Mouse (Mus musculus) thymus, postnatal 10 days (tissue): ENCODE results near the gene Dcakd.

Experiments
- DNase-seq, 2 experiments: peaks; one replicate each; pipeline ENCODE4 v3.0.0; 2021; ENCODE audit warnings: low spot score in 2 of 2

The Dcakd gene

DNA sequence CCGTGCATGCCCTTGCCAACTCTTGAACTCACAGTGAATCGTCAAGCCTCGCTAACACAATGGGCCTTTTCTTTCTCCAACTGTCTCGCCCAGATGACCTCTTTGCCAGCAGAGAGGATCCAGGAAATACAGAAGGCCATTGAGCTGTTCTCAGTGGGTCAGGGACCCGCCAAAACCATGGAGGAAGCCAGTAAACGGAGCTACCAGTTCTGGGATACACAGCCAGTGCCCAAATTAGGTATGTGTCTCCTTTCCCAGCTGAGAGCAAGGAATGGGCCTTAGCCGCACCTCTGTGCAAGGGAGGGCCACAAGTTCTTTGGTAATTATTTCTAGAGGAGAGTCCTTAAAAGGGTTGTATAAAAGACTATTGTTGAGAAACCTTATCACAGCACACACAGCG is 18.2 kb upstream of the Dcakd start:
- no peak for DNase-seq

- no peak for DNase-seq
These were observed 15.8 kb upstream of the Dcakd start for GRCm38 (mm10) chr11:103043982-103044381.

- DNase-seq, result no peak
These were observed 14.7 kb upstream of the Dcakd start for GRCm38 (mm10) chr11:103042828-103043227.

- DNase-seq, result no peak
These were observed 9.9 kb upstream of the Dcakd start for GRCm38 (mm10) chr11:103038037-103038436.

DNA sequence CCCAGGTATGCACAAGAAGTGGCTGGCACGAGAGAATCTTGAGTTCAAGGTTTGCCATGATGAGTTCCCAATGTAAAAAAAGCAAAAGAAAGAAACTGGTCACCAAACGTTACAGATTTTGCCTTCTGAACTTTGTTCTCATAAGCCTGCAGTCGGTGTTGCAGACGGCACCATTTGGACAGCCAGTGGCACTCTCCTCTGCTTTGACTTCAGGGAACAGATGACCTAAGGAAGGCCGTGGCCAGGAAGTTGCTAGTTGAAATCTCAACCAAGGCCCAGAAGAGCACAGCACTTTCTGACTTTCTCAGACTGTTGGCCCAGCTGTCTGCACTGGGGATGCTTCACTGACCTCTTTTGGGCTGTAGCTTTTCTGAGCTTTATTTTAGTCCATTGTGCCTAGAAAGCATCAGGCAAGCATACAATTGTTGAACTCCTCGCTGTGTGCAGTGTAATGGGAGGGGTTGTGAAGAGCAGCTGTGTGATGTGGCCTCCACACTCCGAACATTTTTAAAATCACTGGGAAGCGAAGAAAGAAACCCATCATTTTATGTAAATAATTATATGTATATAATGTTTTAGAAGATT is 8.8 kb upstream of the Dcakd start:
- no peak for DNase-seq

DNA sequence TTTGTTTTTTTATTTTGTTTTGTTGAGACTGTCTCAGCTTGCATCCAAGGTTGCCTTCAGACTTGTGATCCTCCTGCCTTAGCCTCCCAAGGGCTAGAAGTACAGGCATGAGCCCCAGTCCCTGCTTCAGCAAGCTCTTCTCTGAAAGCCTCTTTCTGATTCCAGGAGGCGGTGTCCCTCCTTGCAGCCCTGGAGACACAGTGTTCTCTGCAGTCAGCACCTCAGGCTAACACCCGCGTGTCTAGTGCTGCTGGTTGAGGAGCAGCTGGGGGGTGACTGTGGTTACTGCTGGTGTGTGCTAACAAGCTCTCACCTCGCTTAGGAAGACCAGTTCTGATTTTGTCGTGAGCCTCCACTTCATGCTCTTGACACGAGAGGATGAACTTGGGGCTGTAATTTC is 6.9 kb upstream of the Dcakd start:
- no peak for DNase-seq

- DNase-seq, result no peak
These were observed 4.9 kb upstream of the Dcakd start for GRCm38 (mm10) chr11:103033030-103033429.

DNA sequence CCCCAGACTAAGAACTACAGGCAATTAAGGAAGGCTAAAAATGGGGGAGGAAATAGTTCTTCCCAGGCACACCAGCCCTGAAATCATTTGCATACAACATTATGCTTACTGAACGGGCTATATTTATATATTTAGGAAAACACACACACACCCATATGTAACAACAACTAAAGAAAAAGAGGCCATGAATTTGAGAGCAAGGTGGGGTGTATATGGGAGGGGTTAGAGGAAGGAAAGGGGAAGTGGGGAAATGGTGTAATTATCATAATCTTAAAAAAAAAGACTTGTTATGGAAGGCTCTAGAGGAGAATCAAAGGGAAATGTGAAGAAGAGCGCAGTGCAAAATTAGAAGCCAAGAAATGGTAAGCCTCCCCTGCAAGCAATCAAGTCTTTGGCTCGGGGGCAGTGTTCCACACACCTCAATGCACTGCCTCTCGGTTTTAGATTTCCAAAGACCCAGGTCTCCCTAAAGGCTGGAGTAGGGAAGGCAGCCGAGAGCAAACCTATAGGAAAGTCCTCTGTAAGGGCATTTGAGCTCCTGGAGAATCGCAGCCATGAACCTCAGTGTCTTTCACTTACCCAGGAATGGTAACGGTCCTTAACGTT is 460 bp downstream of the Dcakd start:
- no peak for DNase-seq

DNA sequence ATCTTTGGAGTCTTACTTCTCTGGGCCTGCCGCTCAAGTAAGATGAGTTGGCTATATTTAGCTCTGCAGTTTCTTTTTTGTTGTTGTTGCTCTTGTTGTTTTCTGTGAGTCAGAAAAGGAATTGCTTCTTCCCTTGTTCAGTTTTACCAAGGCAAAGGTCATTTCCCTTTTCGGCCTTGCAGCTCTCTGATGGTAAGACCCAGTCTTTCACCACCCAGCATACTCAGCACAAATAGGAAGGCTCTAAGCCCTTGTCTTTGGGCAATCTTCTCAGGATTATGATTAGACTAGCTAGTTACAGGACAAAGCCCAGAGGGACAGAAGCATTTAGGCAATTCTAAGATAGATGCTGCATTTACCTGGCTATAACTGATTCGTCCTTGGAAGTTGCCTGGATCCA is 1.2 kb downstream of the Dcakd start:
- DNase-seq, result no peak

GRCm38 (mm10) chr11:103023974-103024373 is 4.2 kb downstream of the Dcakd start:
- DNase-seq, result no peak

DNA sequence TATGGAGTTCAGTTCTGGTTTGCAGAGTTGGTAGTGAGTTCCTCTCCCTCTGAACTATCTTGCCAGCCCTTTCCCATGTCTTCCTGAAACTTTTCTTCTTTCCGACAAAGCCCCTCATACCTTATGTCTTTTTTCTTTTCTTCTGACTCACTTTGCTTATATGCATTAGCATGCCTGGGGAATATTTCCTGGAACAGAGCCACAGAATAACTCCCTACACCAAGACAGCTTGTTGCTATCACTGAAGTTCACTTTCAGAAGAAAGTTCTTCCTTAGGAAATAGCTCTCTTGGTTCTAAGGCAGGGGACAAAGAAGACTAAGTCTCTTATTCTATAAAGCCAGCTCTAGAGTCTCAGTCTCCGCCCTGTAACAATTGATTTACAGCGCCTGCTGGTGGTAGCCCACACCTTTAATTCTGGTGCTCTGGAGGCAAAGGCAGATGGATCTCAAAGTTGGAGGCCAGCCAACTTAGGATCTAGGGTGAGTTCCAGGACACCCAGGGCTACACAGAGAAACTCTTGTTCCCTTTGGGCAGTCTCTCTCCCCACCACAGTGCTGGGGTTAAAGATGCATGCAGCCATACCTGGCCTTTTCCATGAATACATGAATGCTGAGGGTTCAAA is 7.3 kb downstream of the Dcakd start:
- no peak for DNase-seq

- DNase-seq, result no peak
These were observed 8.8 kb downstream of the Dcakd start for GRCm38 (mm10) chr11:103019325-103019724.

DNA sequence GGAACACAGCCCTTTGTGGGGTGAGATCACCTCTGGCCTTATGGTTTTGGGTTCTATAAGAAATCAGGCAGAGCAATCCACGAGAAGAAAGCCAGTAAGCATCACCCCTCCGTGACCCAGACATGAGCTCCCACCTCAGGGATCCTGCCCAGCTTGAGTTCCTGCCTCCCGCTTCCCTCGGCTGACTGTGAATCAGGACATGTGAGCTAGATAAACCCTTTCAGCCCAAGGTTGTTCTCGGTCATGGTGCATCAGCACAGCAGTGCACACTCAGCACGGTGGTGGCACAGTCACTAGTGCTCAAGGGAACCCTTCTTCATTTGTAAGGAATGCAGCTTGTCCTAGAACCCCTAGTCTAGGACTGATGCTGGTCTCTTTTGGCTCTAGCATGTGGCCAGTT is 9.3 kb downstream of the Dcakd start:
- DNase-seq, result no peak

- DNase-seq, result no peak
These were observed 10.5 kb downstream of the Dcakd start for GRCm38 (mm10) chr11:103017661-103018060.

DNA sequence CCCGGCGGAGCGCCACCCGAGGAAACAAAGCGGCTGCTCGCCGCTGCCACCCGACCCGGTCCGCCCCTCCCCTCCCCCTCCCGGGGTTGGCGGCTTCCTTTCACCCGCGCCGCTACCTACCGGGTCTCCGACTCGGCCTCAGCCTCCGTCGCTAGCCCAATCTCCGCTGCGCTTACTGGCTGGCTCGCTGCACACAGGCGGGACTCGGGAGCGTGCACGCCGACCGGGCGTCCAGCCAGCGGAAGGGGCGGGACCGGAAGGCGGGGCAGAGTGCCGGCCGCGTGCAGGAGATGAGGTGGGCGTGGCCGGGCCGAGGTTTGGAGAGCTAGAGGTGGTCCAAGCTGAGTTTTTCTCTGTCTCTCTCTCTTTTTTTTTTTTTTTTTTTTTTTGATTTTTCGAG is 11.2 kb downstream of the Dcakd start:
- peak; percentile 91 to 94 for DNase-seq

DNA sequence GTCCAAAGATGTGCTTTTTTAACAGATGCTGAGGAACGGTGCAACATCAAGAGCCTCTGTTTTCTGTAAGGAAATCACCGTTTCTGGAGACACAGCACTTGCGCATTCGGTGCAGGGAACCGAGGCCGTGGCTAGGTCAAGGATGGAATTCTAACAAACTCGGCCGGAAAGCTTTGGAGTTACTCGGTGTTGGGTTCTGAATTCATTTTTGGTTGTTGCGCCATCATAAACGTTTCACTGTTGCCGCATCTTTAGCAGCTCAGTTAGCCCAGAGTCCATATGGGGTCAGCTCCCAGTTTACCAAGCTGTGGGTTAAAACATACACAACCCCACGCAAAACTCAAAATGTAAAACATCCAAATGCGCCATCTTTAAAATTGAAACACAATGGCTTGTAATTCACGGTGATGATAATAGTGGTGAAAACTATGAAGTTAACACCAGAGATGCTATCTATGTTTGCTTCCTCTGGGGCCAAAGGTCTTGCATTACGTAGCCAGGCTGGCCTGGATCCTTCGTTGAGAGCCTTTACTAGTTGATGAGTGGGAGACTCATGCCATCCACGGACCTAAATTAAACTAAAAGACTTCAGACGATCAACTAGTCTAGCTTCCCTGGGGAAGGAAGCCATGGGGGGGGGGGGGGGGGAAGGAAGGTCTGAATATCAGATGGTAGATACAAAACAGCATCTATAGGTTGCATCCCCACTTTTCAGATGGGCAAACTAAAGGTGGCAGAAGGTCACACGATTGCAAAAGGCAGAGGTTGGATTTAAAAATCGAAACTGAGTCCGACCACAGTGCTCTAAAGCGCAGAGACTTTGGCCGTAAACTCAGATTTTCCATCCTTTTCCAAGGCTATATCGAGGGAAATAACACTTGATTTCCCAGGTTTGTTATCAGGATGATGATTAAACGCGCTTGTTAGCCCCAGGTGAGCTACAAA is 12.0 kb downstream of the Dcakd start:
- DNase-seq, result no peak

- DNase-seq, result no peak
These were observed 17.0 kb downstream of the Dcakd start for GRCm38 (mm10) chr11:103011206-103011497.

GRCm38 (mm10) chr11:103010454-103011205 is 17.5 kb downstream of the Dcakd start:
- no peak for DNase-seq

GRCm38 (mm10) chr11:103009208-103009607 is 18.9 kb downstream of the Dcakd start:
- peak in 1 of 2 experiments; percentile 34 for DNase-seq

DNA sequence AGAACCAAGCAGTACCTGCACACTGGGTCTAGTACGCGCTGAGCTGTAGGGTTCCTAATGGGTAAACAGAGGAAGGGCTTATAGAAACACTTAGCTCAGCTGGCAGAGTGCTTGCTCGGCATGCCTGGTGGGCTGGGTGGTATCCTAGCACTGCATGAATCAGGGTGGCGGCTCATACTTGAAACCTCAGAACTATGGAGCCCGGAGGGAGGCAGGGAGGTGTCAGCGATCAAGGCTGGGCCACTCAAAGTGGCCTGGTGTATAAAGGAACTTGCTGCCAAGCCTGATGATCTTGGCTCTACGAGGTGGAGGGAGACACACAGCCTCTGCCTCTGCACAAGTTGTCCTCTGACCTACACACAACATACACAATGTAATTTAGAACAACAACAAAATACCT is 19.6 kb downstream of the Dcakd start:
- DNase-seq, result no peak

- no peak for DNase-seq
These were observed 21.2 kb downstream of the Dcakd start for GRCm38 (mm10) chr11:103007001-103007340.
